Mouse (Mus musculus) heart, postnatal 4 days (tissue): ENCODE measurements around the gene Gm960. TPM values are rescaled to one million over a fixed set of nuclear protein-coding genes. Genes with fewer than 3 reads are reported as not detected.
A peak's percentile ranks its signal among the peaks of the same experiment; 100 is the strongest.

ENCODE experiments used
- DNase-seq: peaks from one replicate; pipeline ENCODE4 v3.0.0; 2021
- total RNA-seq, 2 experiments: library from RNA; stranded (reverse); gene quantifications; 2 replicates each; pipeline ENCODE4 v1.2.3; 2021

Gm960 gene
- total RNA-seq, 2 experiments from 2014 or later = 0.12 to 0.68 TPM

DNA sequence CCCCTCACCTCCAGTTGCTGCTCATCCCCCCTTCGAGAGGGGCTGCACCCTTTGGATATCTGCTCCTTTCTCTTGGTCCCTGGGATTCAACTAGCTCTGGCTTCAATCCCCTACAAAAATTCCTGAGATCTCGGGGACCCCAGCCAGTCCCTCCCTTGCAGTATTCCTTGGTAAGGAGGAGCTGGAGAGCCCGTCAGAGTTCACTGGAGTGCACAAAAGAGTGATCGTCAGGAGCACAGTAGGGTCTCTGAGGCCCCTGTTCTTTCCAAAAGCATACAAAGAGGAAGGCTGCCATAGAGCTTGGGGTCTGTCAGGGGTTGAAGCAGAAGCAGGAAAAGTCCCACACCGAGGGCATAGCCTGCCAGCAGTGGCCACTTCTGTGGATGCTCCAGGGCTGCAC lies 75.7 kb downstream of the Gm960 start:
- DNase-seq = no peak

DNA sequence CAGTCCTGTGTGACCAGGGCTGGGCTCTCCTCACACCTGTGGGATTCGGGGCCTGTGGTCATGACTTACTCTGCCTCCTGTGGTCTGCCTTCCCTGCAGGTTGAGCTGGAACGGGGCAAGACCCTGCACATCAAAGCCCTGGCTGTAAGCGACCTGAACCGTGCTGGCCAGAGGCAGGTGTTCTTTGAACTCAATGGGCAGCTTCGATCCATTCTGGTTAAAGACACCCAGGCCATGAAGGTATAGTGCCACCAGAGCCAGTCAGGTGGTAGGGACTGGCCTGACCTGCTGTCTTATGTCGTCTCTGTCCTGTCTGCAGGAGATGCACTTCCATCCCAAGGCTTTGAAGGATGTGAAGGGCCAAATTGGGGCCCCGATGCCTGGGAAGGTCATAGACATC lies 77.7 kb downstream of the Gm960 start:
- DNase-seq = no peak

DNA sequence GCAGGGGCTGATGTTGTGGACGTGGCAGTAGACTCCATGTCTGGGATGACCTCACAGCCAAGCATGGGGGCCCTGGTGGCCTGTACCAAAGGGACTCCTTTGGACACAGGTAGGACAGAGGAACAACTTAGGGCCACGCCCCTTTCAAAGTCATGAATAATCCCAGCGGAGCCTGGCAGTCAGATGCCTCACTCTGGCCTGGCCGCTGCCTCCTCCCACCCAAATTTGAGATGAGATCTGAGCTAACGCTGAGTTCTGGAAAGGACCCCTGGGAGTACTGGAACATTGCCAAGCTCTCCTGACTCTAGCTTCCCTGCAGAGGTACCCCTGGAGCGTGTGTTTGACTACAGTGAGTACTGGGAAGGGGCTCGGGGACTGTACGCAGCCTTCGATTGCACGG lies 79.0 kb downstream of the Gm960 start:
- no peak for DNase-seq

DNA sequence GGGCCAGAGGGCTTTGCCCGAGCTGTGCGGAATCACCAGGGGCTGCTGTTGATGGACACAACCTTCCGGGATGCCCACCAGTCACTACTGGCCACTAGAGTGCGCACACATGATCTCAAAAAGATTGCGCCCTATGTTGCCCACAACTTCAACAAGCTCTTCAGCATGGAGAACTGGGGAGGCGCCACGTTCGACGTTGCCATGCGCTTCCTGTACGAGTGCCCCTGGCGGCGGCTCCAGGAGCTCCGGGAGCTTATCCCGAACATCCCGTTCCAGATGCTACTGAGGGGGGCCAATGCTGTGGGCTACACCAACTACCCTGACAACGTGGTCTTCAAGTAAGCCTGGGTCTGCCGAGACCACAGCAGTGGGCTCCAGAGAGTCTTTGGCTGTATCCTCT lies 80.3 kb downstream of the Gm960 start:
- DNase-seq = no peak

- no peak for DNase-seq
Observed at GRCm38 (mm10) chr19:4616546-4616945, 81.9 kb downstream of the Gm960 start.

DNA sequence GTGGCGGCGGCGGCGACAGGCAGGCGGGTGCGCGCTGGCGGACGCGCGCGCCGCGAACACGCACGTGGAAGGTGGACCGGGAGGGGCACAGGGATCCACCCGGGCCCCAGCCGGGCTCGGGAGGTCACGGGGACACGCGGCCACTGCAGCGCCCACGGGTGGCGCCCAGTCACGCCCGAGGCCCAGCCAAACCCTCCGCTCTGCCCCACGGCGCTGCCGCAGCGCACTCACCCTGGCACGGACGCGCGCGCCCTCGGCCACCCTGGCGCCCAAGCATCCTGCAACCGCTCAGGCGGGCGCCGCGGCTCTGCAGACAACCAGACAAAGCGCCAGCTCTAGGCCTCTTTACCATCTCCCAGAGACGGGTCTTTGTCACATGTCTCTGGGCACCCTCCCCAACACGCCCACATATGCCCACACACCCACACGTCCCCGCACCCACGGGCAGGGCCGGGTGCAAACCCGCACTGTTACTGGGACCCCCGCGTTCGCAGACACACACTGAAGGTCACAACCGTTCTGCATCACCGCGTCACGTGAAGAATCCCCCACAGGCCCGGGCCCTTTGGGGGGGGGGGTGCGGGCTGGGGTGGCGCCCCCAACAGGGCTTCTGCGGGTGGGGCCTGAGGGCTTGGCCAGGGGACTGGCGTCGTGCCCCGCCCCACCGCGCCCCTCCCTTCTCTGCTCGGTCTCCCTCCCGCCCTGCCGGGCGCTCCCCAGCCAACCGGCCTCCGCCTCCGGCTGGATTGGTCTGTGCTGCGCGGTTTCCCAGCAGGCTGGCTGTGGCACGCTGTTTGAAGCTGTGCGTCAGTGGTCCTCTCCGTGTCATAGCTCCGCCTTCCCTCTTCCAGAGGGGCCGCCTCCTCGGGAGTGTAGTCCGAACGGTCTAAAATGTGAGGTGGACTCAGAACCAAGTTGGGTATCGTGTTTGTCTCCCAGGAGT lies 83.0 kb downstream of the Gm960 start, which contains the start of gene Lrfn4:
Lrfn4 (minus strand) TSS at position 517 of the 943 bp plus-strand sequence.
- DNase-seq = peak; percentile 89

DNA sequence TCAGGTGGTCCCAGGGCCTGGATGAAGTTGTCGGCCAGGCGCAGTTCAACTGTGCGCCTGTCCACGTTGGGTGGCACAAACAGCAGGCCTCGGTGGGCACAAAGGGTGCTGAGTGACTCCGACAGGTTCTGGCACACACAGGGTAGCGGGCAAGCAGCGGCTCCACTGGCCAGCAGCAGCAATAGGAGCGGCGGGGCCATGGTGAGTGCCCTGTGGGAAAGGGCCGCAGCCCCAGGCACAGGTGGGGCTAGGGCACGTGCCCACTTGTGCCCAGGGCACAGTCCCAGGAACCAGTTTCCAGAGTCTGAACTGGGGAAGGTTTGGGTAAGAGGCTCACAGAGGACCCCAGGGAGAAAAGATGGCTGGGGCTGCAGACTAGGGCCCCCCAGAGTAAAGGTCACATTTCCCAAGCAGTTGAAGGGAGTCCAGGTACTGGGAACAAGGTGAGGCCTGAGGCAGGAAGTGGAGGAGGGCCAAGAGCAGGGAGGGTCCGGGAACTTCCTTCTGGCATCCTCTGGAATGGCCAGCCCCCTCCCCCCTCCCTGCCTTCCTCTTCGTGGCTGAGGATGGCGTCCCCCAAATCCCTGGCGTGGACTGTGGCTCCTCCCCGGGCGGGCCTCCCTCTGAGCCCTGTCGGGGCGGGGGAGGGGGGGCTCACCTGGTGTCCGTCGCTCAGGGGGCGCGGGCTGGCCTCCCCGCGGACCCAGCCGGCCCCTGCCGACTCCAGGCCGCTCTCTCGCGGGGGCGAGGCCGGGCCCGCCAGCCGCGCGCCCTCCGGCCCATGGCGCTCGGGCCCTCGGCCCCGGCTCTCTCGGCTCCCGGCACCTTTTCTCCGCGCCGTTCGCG lies 83.9 kb downstream of the Gm960 start:
- no peak for DNase-seq

DNA sequence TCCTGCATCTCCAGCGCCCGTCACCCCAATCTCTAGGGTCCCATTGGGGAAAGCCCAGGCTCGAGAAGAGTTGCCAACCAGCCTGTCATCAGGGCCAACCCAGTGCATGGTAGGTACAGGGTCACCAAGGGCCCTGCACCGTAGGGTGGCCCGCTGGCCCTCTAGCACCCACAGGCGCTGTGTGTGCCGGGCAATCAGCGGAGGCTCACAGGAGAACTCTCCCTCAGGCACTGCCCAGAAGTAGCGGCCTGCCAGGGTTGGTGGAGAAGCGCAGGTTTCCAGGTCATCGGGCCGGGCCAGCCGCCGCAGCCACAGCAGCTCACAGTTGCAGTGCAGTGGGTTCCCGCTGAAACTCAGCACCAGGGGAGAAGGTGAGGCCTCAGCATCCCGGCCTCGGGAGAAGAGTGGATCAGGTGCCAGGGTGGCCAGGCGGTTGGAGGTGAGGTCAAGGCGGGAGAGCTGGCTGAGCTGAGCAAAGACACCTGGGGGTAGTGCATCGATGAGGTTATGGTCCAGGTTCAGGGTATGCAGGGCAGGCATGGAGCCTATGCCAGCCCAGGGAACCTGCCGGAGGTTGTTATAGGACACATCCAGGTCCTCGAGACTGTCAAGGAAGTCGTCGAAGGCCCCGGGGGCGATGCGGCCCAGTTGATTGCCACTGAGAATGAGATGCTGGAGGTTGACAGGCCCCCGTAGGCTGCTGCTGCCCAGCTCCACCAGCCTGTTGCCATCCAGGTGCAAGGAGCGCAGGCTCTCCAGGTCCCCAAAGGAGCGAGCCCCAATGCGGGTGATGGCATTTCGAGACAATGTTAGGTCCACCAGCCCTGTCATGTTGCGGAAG lies 84.8 kb downstream of the Gm960 start:
- no peak for DNase-seq

- no peak for DNase-seq
Observed at GRCm38 (mm10) chr19:4612181-4612961, 86.1 kb downstream of the Gm960 start.

GRCm38 (mm10) chr19:4610109-4610508 lies 88.4 kb downstream of the Gm960 start:
- no peak for DNase-seq

DNA sequence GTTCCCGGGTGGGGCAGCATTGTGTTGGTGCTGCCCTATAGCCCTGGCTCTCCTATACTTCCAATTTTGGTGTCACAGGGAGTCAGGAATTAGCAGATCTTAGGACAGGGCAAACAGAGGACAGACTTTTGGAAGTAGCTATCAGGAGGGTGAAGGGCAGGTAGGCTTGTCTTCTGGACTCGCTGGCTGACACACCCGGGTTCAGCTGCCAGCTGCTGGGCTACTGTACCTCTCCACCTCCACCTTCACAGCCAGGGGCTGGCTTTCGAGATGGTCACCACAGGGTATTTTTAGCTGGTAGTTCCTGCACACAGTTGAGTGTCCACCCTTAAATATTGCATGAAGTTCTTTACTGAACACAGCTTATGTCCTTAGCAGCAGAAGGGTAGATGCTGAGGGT lies 90.0 kb downstream of the Gm960 start:
- no peak for DNase-seq

- no peak for DNase-seq
Observed at GRCm38 (mm10) chr19:4607406-4607805, 91.1 kb downstream of the Gm960 start.

- DNase-seq = no peak
Observed at GRCm38 (mm10) chr19:4605654-4606053, 92.8 kb downstream of the Gm960 start.

DNA sequence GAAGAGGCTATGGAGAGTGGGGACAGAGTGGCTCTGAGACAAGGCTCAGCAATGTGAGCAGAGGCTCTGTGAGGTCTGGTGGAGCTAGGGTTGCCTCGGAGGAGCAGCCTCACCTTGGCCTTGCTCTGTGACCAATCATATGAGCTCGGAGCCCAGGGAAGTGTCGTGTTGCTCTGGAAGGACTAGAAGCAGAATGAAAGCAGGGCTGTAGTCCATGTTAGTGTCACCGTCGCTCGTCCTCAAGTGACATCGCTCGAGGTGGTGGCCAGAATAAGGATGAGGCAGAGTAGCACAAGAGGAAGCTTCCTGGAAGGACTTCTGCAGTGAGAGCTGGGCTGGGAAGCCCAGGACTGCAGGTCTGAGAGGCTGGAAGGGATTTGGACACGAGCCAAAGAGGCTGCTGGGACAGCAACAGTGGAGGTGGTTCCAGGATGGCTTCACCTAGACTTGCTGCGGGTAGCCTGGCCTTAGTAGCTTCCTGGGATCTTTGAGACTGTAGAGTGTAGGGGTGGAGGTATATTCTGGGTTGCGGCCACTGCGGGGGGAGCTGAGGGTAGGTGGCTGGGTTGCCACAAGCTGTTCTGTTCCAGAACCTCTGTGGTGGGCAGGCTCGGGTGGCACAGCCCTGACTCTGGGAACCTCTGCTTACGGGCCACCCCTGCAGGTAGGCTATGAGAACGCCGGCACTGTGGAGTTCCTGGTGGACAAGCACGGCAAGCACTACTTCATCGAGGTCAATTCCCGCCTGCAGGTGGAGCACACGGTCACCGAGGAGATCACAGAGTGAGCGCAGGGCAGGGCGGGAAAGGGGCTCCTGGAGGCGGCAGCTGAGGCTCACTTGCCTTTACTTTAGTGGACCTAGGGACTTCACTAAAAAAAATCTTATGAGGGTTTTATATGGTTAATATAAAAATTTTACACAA lies 94.4 kb downstream of the Gm960 start:
- peak; percentile 67 for DNase-seq

DNA sequence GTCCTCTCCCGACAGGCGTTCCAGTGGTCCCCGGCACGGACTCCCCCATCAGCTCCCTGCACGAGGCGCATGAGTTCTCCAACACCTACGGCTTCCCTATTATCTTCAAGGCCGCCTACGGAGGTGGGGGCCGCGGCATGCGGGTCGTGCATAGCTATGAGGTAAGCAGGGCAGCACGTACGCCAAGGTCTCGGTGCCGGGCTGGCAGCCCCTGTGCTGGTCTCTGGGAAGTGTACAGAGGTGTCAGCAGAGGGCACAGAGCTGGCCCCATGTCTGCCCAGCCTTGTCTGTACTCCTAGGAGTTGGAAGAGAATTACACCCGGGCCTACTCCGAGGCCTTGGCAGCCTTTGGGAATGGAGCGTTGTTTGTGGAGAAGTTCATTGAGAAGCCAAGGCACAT lies 96.0 kb downstream of the Gm960 start:
- no peak for DNase-seq

DNA sequence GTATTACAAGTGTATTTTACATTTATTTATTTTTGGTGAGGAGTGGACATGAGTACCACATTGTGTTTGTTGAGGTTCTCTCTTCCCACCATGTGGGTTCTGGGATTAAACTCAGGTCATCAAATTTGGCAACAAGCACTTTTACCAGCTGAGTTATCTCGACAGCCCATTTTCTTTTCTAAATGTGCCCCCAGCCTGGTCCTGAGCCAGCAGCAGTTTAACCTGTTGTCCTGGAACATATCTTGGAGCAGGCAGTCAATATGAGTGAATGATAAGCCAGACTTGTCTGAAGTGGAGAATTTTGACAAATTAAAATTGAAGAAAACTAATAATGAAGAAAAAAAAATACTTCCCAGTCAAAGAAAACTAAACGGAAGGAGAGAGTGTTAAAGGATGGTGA lies 102.4 kb downstream of the Gm960 start:
- no peak for DNase-seq

DNA sequence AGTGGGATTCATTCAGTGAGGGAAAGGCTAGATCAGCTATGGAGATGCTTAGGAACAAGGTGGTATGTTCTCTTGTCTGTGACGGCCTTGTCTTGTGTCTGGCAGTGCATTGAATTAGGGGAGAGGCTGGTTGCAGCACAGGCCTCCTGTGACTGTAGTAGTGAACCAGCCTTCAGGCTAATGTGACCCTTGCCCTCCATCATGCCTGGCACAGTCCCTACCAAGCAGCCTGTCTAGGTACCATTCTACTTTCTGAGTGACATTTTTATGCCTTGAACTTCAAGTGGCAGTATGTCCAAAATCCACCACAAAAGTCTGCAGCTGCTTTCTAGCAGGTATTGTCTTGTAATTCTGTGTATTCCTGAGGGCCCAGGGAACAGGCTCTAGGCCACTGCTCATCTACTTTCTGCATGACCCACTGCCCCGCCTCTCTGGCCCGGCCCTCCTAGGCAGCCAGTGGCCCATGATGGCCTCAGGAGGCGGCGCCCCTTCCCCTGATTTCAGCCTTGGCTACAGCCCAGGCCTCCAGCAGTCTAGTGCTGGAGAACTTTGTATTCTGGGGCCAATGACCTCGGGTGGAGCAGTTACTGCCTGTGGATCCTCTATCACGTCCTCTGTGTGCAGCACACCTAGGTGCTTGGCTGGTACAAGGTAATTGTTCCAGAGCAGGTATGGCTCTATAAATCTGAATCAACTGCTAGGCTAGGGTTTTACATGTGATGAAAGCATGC lies 104.5 kb downstream of the Gm960 start:
- DNase-seq = no peak

DNA sequence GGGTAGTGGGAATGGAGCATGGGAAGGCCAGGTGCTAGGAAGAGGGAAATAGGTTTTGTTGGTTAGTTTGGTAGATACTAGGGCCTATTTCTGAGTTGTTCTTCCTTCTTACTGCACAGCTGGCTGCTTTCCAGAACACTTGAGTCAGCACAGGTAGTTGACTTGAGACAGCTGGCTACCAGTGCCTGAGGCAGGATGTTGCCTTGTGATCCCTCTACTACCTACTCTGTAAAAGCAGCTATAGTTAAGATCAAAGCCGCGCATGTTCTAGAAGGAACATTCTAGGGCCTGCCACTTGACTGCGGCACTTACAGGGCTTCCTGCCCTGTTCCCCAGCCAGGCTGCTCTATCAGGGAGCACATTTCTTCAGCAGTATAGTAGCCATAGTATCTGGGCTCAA lies 108.4 kb downstream of the Gm960 start:
- no peak for DNase-seq

GRCm38 (mm10) chr19:4589081-4589480 lies 109.4 kb downstream of the Gm960 start:
- DNase-seq = peak; percentile 23

GRCm38 (mm10) chr19:4588430-4588829 lies 110.0 kb downstream of the Gm960 start:
- no peak for DNase-seq
